Mouse (Mus musculus) embryonic fibroblast, embryonic 13.5 days (primary cell): ENCODE measurements around the gene Kcnb1.

Experiments
- CTCF ChIP-seq: IDR thresholded peaks from 2 replicates; pipeline ENCODE4 v1.5.1; 2011; ENCODE audit warnings: mild to moderate bottlenecking, control low read depth, low read length, moderate library complexity, borderline replicate concordance; ENCODE audit not compliant: insufficient read depth
- POLR2A ChIP-seq: IDR thresholded peaks from 2 replicates; pipeline ENCODE4 v1.6.1; 2011; ENCODE audit warnings: low read depth, mild to moderate bottlenecking, control low read depth, low read length, moderate library complexity

- TF ChIP-seq CTCF (no peak), POLR2A (no peak)
These were observed 40.9 kb downstream of the Kcnb1 start for GRCm38 (mm10) chr2:167149035-167149434.
